Mouse (Mus musculus): ENCODE results near the gene Nrxn1.

DNA sequence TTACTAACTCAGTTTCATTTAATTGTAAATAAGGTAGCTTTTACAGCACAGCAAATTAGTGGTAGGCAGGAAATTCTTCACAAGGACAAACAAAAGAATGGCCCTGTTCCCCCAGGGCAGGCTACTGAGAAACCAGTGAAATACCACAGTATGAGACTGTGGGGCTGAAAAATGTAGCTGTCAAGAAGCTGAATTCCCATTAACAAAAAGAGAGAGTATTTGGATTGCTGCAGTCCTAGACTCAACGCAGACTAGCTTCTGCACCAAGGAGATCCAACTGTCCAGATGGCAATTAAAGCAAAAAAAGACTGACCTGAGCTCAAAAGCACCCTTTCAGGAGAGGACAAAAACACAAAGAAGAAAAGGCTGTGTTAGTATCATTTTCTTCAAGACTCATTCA is 324.7 kb downstream of the Nrxn1 start:
- TF ChIP-seq TAL1 (IDR thresholded peaks at IDR 0.05; ENCODE audit: low read length) (no peak), GATA1 (IDR thresholded peaks at IDR 0.05; ENCODE audit: low read length) (no peak)

All from erythroblast, embryonic 14.5 days (primary cell).